Mouse (Mus musculus): ENCODE data around the gene P3h2. TPM values are rescaled to one million over a fixed set of nuclear protein-coding genes. Genes with fewer than 3 reads are reported as not detected.

Gene P3h2
- total RNA-seq, 2 experiments from 2014 or later: 9.8 to 23.0 TPM

- no peak for DNase-seq (ENCODE audit: low spot score in 2 of 2)
Measured at GRCm38 (mm10) chr16:25994605-25995004, 111.0 kb downstream of the P3h2 start.

GRCm38 (mm10) chr16:25987221-25987620, 118.4 kb downstream of the P3h2 start:
- no peak for DNase-seq (ENCODE audit: low spot score in 2 of 2)

GRCm38 (mm10) chr16:25983635-25984034, 121.9 kb downstream of the P3h2 start:
- no peak for DNase-seq (ENCODE audit: low spot score in 2 of 2)

GRCm38 (mm10) chr16:25979037-25979436, 126.5 kb downstream of the P3h2 start:
- DNase-seq (ENCODE audit: low spot score in 2 of 2): no peak

GRCm38 (mm10) chr16:25977210-25977609, 128.4 kb downstream of the P3h2 start:
- DNase-seq (ENCODE audit: low spot score in 2 of 2): no peak

GRCm38 (mm10) chr16:25971285-25971684, 134.3 kb downstream of the P3h2 start:
- no peak for DNase-seq (ENCODE audit: low spot score in 2 of 2)

GRCm38 (mm10) chr16:25970720-25971119, 134.9 kb downstream of the P3h2 start:
- DNase-seq (ENCODE audit: low spot score in 2 of 2): no peak

GRCm38 (mm10) chr16:25970193-25970592, 135.4 kb downstream of the P3h2 start:
- DNase-seq (ENCODE audit: low spot score in 2 of 2): no peak

GRCm38 (mm10) chr16:25967297-25967696, 138.3 kb downstream of the P3h2 start:
- no peak for DNase-seq (ENCODE audit: low spot score in 2 of 2)

GRCm38 (mm10) chr16:25963856-25964255, 141.7 kb downstream of the P3h2 start:
- DNase-seq (ENCODE audit: low spot score in 2 of 2): no peak

- DNase-seq (ENCODE audit: low spot score in 2 of 2): no peak
Measured at GRCm38 (mm10) chr16:25960345-25960744, 145.2 kb downstream of the P3h2 start.

- DNase-seq (ENCODE audit: low spot score in 2 of 2): no peak
Measured at GRCm38 (mm10) chr16:25959929-25960328, 145.7 kb downstream of the P3h2 start.

- DNase-seq (ENCODE audit: low spot score in 2 of 2): no peak
Measured at GRCm38 (mm10) chr16:25958650-25959238, 146.8 kb downstream of the P3h2 start.

GRCm38 (mm10) chr16:25958213-25958612, 147.4 kb downstream of the P3h2 start:
- DNase-seq (ENCODE audit: low spot score in 2 of 2): no peak

- no peak for DNase-seq (ENCODE audit: low spot score in 2 of 2)
Measured at GRCm38 (mm10) chr16:25956831-25957230, 148.8 kb downstream of the P3h2 start.

- DNase-seq (ENCODE audit: low spot score in 2 of 2): no peak
Measured at GRCm38 (mm10) chr16:25954614-25955013, 151.0 kb downstream of the P3h2 start.

GRCm38 (mm10) chr16:25953359-25953758, 152.2 kb downstream of the P3h2 start:
- no peak for DNase-seq (ENCODE audit: low spot score in 2 of 2)

- no peak for DNase-seq (ENCODE audit: low spot score in 2 of 2)
Measured at GRCm38 (mm10) chr16:25952005-25952404, 153.6 kb downstream of the P3h2 start.

GRCm38 (mm10) chr16:25948067-25948466, 157.5 kb downstream of the P3h2 start:
- DNase-seq (ENCODE audit: low spot score in 2 of 2): no peak

GRCm38 (mm10) chr16:25945151-25945955, 160.2 kb downstream of the P3h2 start:
- no peak for DNase-seq (ENCODE audit: low spot score in 2 of 2)

GRCm38 (mm10) chr16:25942261-25942660, 163.3 kb downstream of the P3h2 start:
- no peak for DNase-seq (ENCODE audit: low spot score in 2 of 2)

- DNase-seq (ENCODE audit: low spot score in 2 of 2): no peak
Measured at GRCm38 (mm10) chr16:25934181-25934580, 171.4 kb downstream of the P3h2 start.

- DNase-seq (ENCODE audit: low spot score in 2 of 2): no peak
Measured at GRCm38 (mm10) chr16:25912185-25912584, 193.4 kb downstream of the P3h2 start.
